Mouse (Mus musculus) kidney, adult 10 weeks (tissue): ENCODE data around the gene Svs1. TPM values are rescaled to one million over a fixed set of nuclear protein-coding genes. Genes with fewer than 3 reads are reported as not detected.

ENCODE experiments used
- polyA plus RNA-seq: library from polyadenylated mRNA; stranded (reverse); fragments of 350-450 nt; fragmentation: Illumina TruSeq; extraction: RNeasy Lipid Tissue Mini Kit (QIAGEN cat#74804); gene quantifications from one replicate; pipeline ENCODE4 v1.2.3, GENCODE M21; 2014; ENCODE audit warnings: low read depth, low replicate concordance

Gene Svs1
- not detected for polyA plus RNA-seq

GRCm38 (mm10) chr6:48986444-48986990, at the start of gene Svs1:
TSS of gene Svs1 (plus strand) at chr6:48986861.

DNA sequence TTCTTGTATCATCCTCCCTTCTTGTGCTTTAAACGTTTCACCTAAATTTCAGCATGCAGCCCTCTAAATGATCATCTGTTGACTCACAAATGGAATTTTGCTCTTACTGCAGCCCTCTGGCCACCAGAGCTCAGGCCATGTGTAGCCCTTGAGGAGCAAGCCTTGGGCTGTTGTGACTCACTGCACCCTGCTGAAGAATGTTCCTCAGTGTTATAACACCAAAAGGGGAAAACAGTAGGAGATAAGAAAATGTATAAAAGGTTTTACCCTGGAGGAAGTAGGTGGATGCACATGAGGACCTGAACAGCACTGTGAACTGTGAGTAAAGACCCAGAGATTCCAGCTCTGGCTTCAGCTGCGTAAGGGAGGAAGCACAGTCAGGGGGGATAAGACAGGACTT, 12.0 kb upstream of the Svs1 start, which contains the start of gene Doxl2:
TSS of gene Doxl2 (plus strand) at position 301 of the 400 bp plus-strand sequence.

GRCm38 (mm10) chr6:49036275-49037267, 49.9 kb downstream of the Svs1 start, which contains the start of gene Gpnmb:
TSS of gene Gpnmb (plus strand) at chr6:49036546.

Other genes with a start within 250 kb of the Svs1 start
- gene Gimap1, start 247.8 kb upstream of the Svs1 start, polyA plus RNA-seq: 2.9 TPM
- 5.1 TPM for gene Gimap5, start 240.7 kb upstream of the Svs1 start, polyA plus RNA-seq
- gene Gimap3, start 216.0 kb upstream of the Svs1 start, polyA plus RNA-seq: 1.5 TPM
- 366 TPM for gene Tmem176a, start 145.9 kb upstream of the Svs1 start, polyA plus RNA-seq
- gene Tmem176b, start 145.4 kb upstream of the Svs1 start, polyA plus RNA-seq: 106 TPM
- 2.0 TPM for gene Aoc1, start 114.0 kb upstream of the Svs1 start, polyA plus RNA-seq
- not detected for gene 1600015I10Rik, start 57.0 kb upstream of the Svs1 start, polyA plus RNA-seq
- gene Doxl2, start 11.9 kb upstream of the Svs1 start, polyA plus RNA-seq: not detected
- gene Gpnmb, start 49.7 kb downstream of the Svs1 start, polyA plus RNA-seq: 0.28 TPM
- 34.6 TPM for gene Malsu1, start 86.9 kb downstream of the Svs1 start, polyA plus RNA-seq
- gene Igf2bp3, start 228.1 kb downstream of the Svs1 start, polyA plus RNA-seq: 0.08 TPM